Mouse (Mus musculus): ENCODE results near the gene Cptp.
A peak's percentile ranks its signal among the peaks of the same experiment; 100 is the strongest.

The Cptp gene

GRCm38 (mm10) chr4:155841003-155841454 lies 28.2 kb downstream of the Cptp start:
- no peak for DNase-seq (ENCODE audit: low spot score)

- no peak for DNase-seq (ENCODE audit: low spot score)
Measured at GRCm38 (mm10) chr4:155840076-155841002, 28.9 kb downstream of the Cptp start.

GRCm38 (mm10) chr4:155839483-155839910 lies 29.7 kb downstream of the Cptp start, which contains the start of gene Mxra8:
Gene Mxra8, plus strand, starts transcription at chr4:155839680.
- no peak for DNase-seq (ENCODE audit: low spot score)

DNA sequence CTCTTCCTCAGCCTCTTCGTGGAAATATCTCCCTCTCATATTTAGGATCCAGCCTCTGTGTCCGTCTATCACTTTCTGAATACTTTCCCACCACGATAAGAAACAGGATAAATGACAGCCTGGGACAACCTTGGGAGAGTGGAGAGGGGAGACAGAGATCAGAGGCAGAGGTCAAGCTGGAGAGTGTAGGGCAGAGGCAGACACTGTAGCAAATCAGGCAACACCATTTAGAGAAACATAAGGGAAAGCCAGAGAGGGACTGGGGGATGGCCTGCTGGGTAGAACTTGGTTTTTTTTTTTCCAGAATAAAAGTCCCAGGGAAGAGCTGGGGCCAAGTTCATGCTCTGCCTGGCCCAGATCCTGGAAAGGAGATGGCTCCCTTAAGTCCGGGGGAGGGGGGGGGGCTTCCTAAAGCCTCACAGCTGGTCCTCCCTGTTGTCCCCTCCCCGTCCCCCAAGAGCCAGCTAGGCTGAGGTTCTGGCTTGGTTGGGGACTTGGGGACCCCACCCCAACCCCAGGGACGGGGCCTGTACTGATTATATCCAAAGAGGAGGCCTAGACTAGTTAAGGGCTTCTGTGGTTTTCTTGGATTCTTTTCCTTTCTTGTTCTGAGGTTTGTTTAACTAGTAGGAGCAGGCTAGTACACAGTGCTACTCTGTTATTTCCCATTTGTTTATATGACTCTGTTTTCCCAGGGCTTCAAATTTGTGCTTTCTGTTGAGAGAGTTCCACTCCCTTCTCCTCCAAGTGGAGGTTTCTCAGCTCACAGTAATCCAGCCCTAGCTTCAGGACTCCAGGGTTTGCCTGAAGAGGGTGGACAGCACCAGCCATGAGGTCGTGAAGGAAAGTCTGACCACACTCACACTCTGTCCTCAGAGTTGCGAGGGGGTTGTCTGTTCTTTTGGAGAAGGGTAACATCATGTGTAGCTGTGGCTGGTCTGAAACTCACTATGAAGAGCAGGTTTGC lies 30.8 kb downstream of the Cptp start:
- DNase-seq (ENCODE audit: low spot score): no peak

DNA sequence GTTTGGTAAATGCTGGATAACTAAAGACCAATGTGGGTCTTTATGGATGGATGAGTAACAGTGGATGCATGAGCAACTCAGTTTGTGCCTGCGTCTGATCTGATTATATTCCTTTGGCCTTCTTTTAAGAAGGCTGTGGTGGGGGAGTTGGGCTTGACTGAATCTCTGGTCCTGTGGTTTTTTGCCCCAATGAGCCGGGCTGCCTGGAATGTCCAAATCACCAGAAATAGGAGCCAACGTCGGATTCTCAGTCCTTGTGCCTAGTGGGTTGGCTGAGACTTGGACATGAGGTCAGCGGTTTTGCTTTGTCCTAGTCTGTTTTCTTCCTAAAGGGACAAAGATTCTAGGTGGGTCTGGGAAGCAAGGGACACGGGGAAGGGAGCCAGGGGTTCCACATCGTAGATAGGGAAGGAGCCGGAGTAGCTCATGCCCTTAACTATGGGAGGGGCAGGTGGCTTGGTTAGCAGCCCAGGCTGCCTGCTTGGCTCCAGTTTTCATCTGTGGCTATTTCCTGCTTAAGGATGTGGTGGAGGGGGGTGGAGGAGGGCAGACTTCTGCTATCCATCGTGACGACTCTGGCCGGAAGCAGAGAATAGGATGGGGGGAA lies 31.7 kb downstream of the Cptp start:
- no peak for DNase-seq (ENCODE audit: low spot score)

- peak; percentile 72 for DNase-seq (ENCODE audit: low spot score)
Measured at GRCm38 (mm10) chr4:155833836-155834235, 35.4 kb downstream of the Cptp start.

DNA sequence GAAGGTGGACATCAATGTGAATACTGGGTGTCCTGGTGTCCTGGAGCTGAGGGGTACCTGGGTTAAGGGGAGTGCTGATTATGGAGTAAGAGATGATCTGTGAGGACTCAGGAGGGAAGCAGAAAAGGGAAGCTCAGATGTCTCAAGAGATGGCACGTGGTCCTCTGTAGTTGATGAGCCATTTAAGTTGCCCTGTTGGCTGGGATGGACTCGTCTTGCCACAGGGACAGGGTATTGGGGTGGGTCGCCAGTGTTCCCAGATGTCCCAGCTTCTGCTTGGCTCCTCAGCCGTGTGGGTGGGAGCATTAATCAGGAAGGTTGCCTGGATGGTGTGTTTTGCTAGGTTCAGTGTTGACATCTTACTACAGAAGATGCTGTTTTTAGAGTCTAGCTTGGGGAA lies 36.0 kb downstream of the Cptp start:
- no peak for DNase-seq (ENCODE audit: low spot score)

- DNase-seq (ENCODE audit: low spot score): no peak
Measured at GRCm38 (mm10) chr4:155832321-155832720, 36.9 kb downstream of the Cptp start.

DNA sequence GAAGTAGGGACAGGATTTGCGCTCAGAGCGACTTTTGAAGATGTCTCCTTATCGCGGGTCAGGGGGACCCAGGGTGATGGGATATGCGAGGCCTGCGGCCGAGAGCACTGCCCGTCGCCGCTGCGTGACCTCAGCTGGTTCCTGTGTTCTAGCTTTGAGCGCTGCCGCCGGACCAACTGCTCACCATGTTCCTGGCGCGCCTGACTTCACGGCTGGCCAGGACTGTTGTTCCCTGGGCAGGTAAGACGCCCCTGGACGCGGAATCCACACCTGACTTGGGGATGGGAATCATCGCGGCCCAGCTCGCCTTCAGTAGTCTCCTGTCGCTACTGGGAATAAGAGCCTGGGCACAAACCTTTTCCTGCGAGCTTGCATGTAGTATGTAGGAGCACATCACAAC lies 37.4 kb downstream of the Cptp start:
- DNase-seq (ENCODE audit: low spot score): no peak

- peak; percentile 92 for DNase-seq (ENCODE audit: low spot score)
Measured at GRCm38 (mm10) chr4:155831205-155831766, 38.0 kb downstream of the Cptp start, which contains the start of gene Aurkaip1. Gene Aurkaip1, plus strand, starts transcription at chr4:155831272.

DNA sequence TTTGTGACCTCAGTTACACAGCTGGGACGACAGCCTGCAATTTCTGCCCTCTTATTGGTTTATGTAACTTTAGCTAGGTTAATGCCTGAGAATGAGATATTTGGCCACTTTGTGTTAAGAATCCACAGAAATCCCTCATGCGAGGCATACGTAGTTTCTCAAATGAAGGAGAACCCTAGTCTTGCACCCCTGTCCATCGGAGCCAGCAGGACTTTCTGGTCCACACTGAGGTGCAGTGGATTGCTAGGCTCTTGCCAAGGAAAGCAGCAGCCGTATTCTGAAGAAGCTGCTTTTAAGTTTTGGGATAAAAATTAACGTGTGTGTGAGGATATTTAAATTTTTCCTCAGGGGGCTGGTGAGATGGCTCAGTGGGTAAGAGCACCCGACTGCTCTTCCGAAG lies 38.6 kb downstream of the Cptp start:
- DNase-seq (ENCODE audit: low spot score): no peak

GRCm38 (mm10) chr4:155829866-155830265 lies 39.4 kb downstream of the Cptp start:
- DNase-seq (ENCODE audit: low spot score): no peak

DNA sequence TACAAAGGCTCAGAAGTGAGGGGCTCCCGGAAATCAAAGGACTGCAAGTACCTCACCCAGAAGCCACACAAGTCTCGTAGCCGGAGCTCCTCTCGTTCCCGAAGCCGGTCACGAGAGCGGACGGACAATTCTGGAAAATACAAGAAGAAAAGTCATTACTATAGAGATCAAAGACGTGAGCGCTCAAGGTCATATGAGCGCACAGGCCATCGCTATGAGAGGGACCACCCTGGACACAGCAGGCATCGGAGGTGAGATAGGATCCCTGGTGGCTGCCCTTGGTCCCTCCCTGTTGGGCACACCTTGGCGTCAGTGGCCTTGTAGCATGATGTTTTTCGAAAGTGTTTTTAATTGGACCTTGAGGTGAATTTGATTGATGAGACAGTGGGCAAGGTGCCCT lies 45.8 kb downstream of the Cptp start:
- no peak for DNase-seq (ENCODE audit: low spot score)

DNA sequence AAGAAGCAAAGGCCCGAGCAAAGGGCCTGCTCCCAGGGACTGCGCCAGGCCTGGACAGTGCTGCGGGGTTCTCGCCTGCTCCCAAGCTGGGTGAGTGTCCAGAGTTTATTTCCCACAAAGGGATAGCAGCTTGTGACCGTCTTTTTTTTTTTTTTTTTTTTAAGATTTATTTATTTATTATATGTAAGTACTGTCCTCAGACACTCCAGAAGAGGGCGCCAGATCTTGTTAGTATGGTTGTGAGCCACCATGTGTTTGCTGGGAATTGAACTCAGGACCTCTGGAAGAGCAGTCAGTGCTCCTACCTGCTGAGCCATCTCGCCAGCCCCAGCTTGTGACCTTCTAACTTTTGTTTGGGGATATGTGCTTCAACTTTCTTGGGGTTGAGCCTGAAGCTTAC lies 48.2 kb downstream of the Cptp start:
- no peak for DNase-seq (ENCODE audit: low spot score)

DNA sequence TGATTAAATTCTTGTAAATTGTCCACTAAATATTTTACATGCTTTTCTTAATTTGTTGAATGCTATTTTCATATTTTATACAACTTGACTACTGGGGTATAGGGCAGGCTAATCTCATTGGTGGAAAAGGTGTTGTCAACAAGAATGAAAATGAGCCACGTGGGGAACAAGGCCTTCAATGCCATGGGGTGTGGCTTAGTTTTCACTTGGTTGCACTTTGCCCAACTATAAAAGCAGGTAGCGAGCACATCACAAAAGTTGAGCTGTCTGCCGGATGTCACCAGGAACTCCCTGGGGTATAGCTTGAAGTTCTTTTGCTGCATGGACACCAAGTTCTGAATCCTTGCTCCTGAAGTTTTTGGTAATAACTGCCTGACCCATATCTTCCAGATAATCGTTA lies 51.7 kb downstream of the Cptp start:
- no peak for DNase-seq (ENCODE audit: low spot score)

Data from left cerebral cortex, adult 11 months (tissue).